Mouse (Mus musculus) liver, embryonic 14.5 days (tissue): ENCODE measurements around the gene Mecom. TPM values are rescaled to one million over a fixed set of nuclear protein-coding genes. Genes with fewer than 3 reads are reported as not detected.

Experiments used
- ATAC-seq: fragments of 200-750 bp; cut with Nextera tagmentation; 2 replicates; pipeline ENCODE4 v1.8.0; 2017; ENCODE audit warnings: moderate number of reproducible peaks, mild to moderate bottlenecking, moderate library complexity; ENCODE audit not compliant: insufficient read depth
- DNase-seq, 3 experiments: peaks; one replicate each; pipeline ENCODE4 v3.0.0-alpha.2; 2012 to 2013; ENCODE audit warnings: low read depth in 3 of 3, low spot score in 3 of 3
- H3K27ac ChIP-seq: fragments of 300-500 bp; sonication (generic); 2 replicates; pipeline ENCODE4 v1.5.1; 2014; ENCODE audit warnings: moderate library complexity, mild to moderate bottlenecking, control low read depth, inconsistent platforms
- H3K27me3 ChIP-seq: fragments of 300-500 bp; sonication (generic); 2 replicates; pipeline ENCODE4 v1.6.1; 2014; ENCODE audit warnings: mild to moderate bottlenecking, low read length, moderate library complexity; ENCODE audit not compliant: control insufficient read depth, insufficient read depth
- H3K36me3 ChIP-seq: fragments of 300-500 bp; sonication (generic); replicated peaks from 2 replicates; pipeline ENCODE4 v1.6.1; 2014; ENCODE audit warnings: low read depth; ENCODE audit not compliant: control insufficient read depth, insufficient read depth
- H3K4me1 ChIP-seq, 2 experiments: fragments of 200-500 bp in 1 of 2; fragments of 300-500 bp in 1 of 2; sonication (generic) in 1 of 2; replicated peaks; 2 replicates each; pipeline ENCODE4 v1.6.1; 2012 to 2014; ENCODE audit warnings: antibody characterized with exemption in 1 of 2, inconsistent platforms in 1 of 2, low read length in 1 of 2; ENCODE audit not compliant: control insufficient read depth in 2 of 2, insufficient read depth in 2 of 2
- H3K4me2 ChIP-seq: fragments of 300-500 bp; sonication (generic); 2 replicates; pipeline ENCODE4 v1.6.1; 2014; ENCODE audit warnings: low read depth, mild to moderate bottlenecking, control low read depth, moderate library complexity
- H3K4me3 ChIP-seq, 2 experiments: fragments of 200-500 bp in 1 of 2; fragments of 300-500 bp in 1 of 2; sonication (generic) in 1 of 2; 2 replicates each; pipeline ENCODE4 v1.5.1; 2012 to 2014; ENCODE audit warnings: low read depth in 2 of 2, low read length in 2 of 2, mild to moderate bottlenecking in 2 of 2, control low read depth in 1 of 2, inconsistent platforms in 1 of 2, moderate library complexity in 1 of 2; ENCODE audit not compliant: insufficient read depth in 1 of 2
- H3K9ac ChIP-seq: fragments of 300-500 bp; sonication (generic); replicated peaks from 2 replicates; pipeline ENCODE4 v1.6.1; 2014; ENCODE audit warnings: mild to moderate bottlenecking, control low read depth, moderate library complexity
- H3K9me3 ChIP-seq: fragments of 300-500 bp; sonication (generic); 2 replicates; pipeline ENCODE4 v1.6.1; 2016; ENCODE audit warnings: low read length, mixed read lengths; ENCODE audit not compliant: control insufficient read depth
- CTCF ChIP-seq: IDR thresholded peaks from 2 replicates; pipeline ENCODE4 v1.5.1; 2016; ENCODE audit warnings: antibody characterized with exemption, low read depth, control low read depth
- EP300 ChIP-seq: IDR thresholded peaks from 2 replicates; pipeline ENCODE4 v1.6.1; 2016; ENCODE audit warnings: antibody characterized with exemption, low read depth
- WGBS: fragments of 180-500 bp; shearing (Covaris S2); extraction: QIAGEN DNeasy Blood & Tissue Kit; methylation state at CpG from one replicate; pipeline ENCODE4 v1.1.7; 2014; ENCODE audit not compliant: insufficient replicate concordance; 5-methylcytosine and 5-hydroxymethylcytosine counted together
- polyA plus RNA-seq, 2 experiments: library from polyadenylated mRNA; depleted of rRNA in 1 of 2; stranded (reverse) in 1 of 2; unstranded in 1 of 2; fragments of >200 nt; fragmentation: Nextera tagmentation in 1 of 2; extraction: Ambion mirVana in 1 of 2; gene quantifications; 2 replicates each; pipeline versions ENCODE4 v1.2.1 to v1.2.3; 2012 to 2014

The Mecom gene
- polyA plus RNA-seq, 2 experiments = 0.67 to 0.75 TPM

GRCm38 (mm10) chr3:30258421-30258820 lies 289.4 kb downstream of the Mecom start:
- Histone ChIP-seq H3K4me3 (no peak overlapping the region), H3K4me1 (no peaks in the 10 kb centered on the region), H3K4me2 (no peak overlapping the region), H3K9ac (no peak overlapping the region), H3K27ac (no peak overlapping the region), H3K27me3 (no peaks in the 10 kb centered on the region), H3K9me3 (no peaks in the 10 kb centered on the region), H3K36me3 (no peaks in the 10 kb centered on the region)
- WGBS = 47% methylated on average over 10 of the region's 10 CpGs
- TF ChIP-seq EP300 (no peak), CTCF (no peak)
- DNase-seq = no peak
- ATAC-seq = no peak

DNA sequence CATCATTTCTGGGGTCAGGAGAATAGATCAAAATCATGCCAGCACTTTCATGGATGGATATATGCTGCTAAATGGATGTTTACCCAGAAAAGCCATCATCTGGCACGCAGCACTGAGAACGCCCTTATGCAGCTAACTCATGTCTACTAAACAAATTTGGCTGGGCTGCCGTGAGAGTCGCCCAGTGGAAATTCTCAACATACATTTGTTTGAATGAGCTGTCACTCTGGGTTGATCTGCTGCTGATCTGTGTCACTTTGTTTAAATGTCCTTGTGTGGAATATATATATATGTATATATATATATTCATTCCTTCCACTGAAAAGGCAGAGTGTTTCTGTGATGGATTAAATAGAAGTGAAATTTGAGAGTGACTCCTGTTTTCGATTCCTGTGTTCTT lies 290.0 kb downstream of the Mecom start:
- H3K4me3 ChIP-seq = no peak overlapping the region
- no peak for DNase-seq
- no peaks in the 10 kb centered on the region for H3K9me3 ChIP-seq
- no peak for ATAC-seq
- no peaks in the 10 kb centered on the region for H3K36me3 ChIP-seq
- H3K4me2 ChIP-seq = no peak overlapping the region
- TF ChIP-seq CTCF = no peak
- TF ChIP-seq EP300 = no peak
- H3K9ac ChIP-seq = no peak overlapping the region
- H3K4me1 ChIP-seq = no peaks in the 10 kb centered on the region
- 69% methylated on average over 5 of the region's 5 CpGs for WGBS
- no peaks in the 10 kb centered on the region for H3K27me3 ChIP-seq
- H3K27ac ChIP-seq = no peak overlapping the region

GRCm38 (mm10) chr3:30256896-30257295 lies 290.9 kb downstream of the Mecom start:
- H3K27ac ChIP-seq = no peak overlapping the region
- H3K4me3 ChIP-seq = no peak overlapping the region
- H3K36me3 ChIP-seq = no peaks in the 10 kb centered on the region
- H3K9ac ChIP-seq = no peak overlapping the region
- H3K4me1 ChIP-seq = no peaks in the 10 kb centered on the region
- DNase-seq (no peak), ATAC-seq (no peak)
- 57% methylated on average over 7 of the region's 7 CpGs for whole genome bisulfite sequencing
- no peaks in the 10 kb centered on the region for H3K27me3 ChIP-seq
- H3K9me3 ChIP-seq = no peaks in the 10 kb centered on the region
- no peak overlapping the region for H3K4me2 ChIP-seq
- no peak for TF ChIP-seq EP300
- no peak for TF ChIP-seq CTCF

GRCm38 (mm10) chr3:30255828-30256227 lies 292.0 kb downstream of the Mecom start:
- H3K4me1 ChIP-seq = no peaks in the 10 kb centered on the region
- H3K4me2 ChIP-seq = no peak overlapping the region
- DNase-seq (no peak), ATAC-seq (no peak)
- H3K36me3 ChIP-seq = no peaks in the 10 kb centered on the region
- H3K27me3 ChIP-seq = no peaks in the 10 kb centered on the region
- TF ChIP-seq EP300 = no peak
- no peak for TF ChIP-seq CTCF
- WGBS = 51% methylated on average over 5 of the region's 5 CpGs
- no peak overlapping the region for H3K9ac ChIP-seq
- no peak overlapping the region for H3K4me3 ChIP-seq
- H3K9me3 ChIP-seq = no peaks in the 10 kb centered on the region
- H3K27ac ChIP-seq = no peak overlapping the region

DNA sequence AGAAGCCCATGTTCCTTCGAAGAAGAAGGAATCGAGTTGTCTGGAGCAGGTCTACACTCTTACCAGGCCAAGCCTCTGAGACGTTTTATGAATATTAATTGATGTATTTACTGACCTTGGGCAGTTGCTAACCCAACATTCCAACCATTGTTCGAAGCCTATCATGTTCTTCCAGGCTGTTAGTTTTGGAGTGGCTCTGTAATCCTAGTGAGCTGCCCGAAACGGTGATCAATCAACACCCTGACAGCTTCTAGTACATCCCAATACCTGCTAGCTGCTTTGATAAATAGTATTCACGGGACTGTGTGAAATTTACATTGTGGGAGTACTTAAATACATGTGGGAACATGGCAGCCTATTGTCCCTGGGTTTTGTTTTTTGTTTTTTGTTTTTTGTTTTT lies 293.4 kb downstream of the Mecom start:
- Histone ChIP-seq H3K4me2 (no peak overlapping the region), H3K4me1 (no peaks in the 10 kb centered on the region), H3K36me3 (no peaks in the 10 kb centered on the region), H3K4me3 (no peak overlapping the region), H3K27me3 (no peaks in the 10 kb centered on the region), H3K27ac (no peak overlapping the region), H3K9ac (no peak overlapping the region), H3K9me3 (no peaks in the 10 kb centered on the region)
- DNase-seq (no peak), ATAC-seq (no peak)
- 47% methylated on average over 7 of the region's 7 CpGs for WGBS
- no peak for TF ChIP-seq CTCF
- no peak for TF ChIP-seq EP300
